Mouse (Mus musculus) activated CD4-positive, CD25-positive, alpha-beta regulatory T cell, adult 4 months (primary cell): ENCODE results near the gene Vps13c. TPM values are rescaled to one million over a fixed set of nuclear protein-coding genes. Genes with fewer than 3 reads are reported as not detected.

Experiments
- ATAC-seq: one replicate; pipeline ENCODE4 v1.8.0; 2017
- polyA plus RNA-seq, 2 experiments: library from polyadenylated mRNA; unstranded; fragments of 100-300 nt; shearing (Covaris generic); gene quantifications; one replicate each; pipeline ENCODE4 v1.2.1; 2017

Gene Vps13c
- polyA plus RNA-seq, 2 experiments from 2014 or later: 16.6 to 17.6 TPM

- no peak for ATAC-seq
Measured at GRCm38 (mm10) chr9:67831359-67832045, 8.7 kb upstream of the Vps13c start.

- ATAC-seq: no peak
Measured at GRCm38 (mm10) chr9:67832046-67832605, 8.1 kb upstream of the Vps13c start, which contains the start of gene C2cd4a. Gene C2cd4a (minus strand): TSS chr9:67832330.

DNA sequence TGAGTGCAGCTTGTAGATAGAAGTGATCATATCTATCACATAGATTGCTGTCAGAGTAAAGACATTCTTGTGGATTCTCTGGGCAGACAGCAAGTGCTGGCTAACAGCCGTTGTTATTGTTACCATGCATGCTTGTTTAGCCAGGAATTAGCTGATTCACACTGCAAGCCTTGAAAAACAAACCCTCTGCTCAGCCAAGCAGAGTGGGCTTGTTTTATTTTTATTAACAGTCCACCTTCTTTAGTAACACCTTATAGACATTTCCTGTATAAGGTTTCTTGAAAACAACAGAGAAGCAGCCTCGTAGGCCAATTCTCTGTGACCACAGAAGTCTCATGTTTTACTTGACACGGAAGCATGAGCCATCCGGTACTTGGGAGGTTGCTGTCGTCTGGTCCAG, 5.7 kb upstream of the Vps13c start:
- no peak for ATAC-seq

- ATAC-seq: no peak
Measured at GRCm38 (mm10) chr9:67837311-67837710, 2.9 kb upstream of the Vps13c start.

DNA sequence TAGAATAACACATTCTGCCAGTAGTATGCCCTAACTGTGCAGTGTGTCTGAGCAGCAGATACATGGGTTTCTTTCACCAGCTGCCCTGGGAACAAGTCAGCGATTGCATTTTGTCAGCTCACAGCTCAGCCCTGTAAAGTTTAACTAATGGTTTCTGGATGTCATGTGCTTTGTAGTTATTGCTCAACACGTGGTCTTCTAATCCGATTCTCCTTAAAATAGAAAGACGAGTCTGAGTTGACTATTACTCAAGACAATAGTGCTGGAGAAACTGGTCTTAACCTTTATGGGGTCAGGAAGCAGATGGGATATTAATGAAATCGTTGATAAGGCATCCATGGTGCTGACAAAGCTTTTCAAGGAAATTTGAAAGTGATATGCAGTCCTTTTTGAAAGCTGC, 2.6 kb downstream of the Vps13c start:
- ATAC-seq: no peak

GRCm38 (mm10) chr9:67845012-67845411, 4.8 kb downstream of the Vps13c start:
- ATAC-seq: no peak

GRCm38 (mm10) chr9:67845648-67846047, 5.5 kb downstream of the Vps13c start:
- ATAC-seq: peak; percentile 77

DNA sequence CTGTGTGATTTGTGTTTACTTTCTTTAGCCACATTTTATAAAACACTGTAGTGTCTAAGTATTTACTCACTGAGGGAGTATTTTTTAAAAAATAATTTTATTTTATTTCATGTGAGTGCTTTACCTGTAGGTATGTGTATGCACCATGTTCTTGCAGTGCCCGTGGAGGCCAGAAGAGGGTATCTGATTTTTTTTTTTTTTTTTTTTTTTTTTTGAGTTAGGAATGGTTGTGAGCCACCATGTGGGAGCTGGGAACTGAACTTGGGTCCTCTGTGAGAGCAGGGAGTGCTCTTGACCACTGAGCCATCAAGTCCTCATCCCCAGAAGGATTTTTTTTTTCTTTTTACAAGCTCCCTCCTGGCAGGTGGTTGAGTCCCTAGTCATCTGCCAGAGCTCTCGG, 5.9 kb downstream of the Vps13c start:
- no peak for ATAC-seq

DNA sequence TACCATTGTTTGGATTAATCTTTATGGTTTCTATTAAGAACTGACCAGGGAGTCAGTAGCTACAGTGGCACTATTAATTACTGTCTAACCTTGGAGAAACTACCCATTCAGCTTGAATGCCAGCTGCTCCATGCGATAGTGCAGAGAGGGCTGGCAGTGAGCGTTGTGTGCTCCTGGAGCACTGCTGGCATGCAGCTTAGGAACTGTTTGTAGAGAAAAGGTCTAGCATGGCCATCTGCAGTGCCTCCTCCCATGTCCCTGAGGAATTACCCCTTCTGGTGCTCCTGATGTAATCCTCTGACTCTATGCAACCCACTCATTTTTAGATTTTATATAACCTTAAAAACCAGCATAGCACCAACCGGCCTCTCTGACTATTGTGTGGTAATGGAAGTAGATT, 7.4 kb downstream of the Vps13c start:
- no peak for ATAC-seq

- ATAC-seq: no peak
Measured at GRCm38 (mm10) chr9:67849397-67849796, 9.2 kb downstream of the Vps13c start.

DNA sequence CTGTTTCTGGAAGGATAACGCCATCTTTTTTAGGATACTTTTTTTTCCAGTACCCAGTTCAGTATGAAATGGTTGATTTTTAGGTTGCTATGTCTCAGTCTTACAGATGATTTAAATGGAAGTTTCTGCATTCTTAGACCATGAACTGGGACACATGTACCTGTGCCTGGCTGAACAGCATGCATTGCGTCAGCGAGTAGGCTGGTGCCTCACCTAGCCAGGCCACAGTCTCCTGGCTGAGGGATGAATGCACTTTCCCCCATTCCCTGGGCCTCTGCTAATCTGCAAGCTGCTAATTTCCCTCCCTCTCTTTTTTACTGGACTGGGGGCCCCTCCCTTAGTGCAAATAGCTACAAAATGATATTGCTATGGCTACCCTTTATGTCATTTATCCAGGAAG, 9.7 kb downstream of the Vps13c start:
- ATAC-seq: no peak

- no peak for ATAC-seq
Measured at GRCm38 (mm10) chr9:67851150-67851549, 11.0 kb downstream of the Vps13c start.

DNA sequence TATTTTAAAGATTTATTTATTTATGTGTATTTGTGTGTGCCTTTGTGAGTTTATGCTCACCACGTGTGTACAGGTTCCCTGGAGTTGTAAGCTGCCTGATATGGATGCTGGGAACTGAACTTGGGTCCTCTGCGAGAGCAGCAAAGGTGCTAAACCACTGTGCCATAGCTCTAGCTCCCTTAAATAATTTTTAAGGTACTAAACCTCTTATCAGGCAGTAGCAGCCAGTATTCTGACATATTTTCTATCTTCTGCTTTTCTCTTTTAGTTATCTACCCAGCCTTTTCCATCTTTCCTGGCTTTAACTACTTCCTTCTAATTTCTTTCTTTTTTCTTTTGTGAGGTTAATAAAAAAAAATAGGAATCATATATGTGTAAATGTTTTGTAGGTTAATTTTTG, 20.1 kb downstream of the Vps13c start:
- no peak for ATAC-seq

- no peak for ATAC-seq
Measured at GRCm38 (mm10) chr9:67863332-67863731, 23.1 kb downstream of the Vps13c start.

DNA sequence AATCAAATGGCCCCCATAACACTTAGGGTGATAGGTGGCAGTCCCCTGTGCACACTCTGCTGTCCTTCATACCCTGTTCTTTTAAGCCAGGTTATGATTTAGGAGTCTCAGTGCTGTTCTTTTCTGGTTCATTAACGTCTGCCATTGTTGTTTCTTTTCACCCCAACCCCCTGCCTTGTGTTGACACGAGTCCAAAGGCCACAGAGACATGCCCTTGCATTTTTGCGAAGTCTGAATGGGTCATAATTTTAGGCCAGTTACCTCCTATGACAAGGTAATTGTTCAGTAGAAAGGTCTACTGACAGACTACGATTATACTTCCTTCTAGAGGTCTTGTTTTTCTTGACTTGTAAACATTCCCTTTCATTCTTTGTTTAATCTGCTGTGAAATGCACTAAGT, 23.8 kb downstream of the Vps13c start:
- no peak for ATAC-seq

GRCm38 (mm10) chr9:67865411-67865810, 25.2 kb downstream of the Vps13c start:
- no peak for ATAC-seq

DNA sequence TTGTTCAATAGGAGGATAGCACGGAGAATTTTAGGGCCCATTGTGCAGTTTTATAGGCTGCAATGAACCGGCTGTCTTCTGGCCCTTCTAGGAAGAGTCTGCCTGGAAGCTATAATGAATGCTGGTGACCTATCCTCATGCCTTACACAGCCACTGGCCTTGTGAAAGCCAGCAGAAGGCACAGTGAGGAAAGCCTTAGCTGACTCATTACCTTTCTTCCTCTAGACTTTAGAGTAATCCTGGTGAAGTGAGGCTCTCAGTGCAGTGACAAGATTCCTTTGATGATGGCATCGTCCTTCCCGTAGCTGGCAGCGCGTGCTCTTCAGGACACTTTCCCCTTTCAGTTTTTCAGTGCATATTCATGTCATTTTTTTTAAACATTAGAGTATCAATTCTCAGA, 27.2 kb downstream of the Vps13c start:
- no peak for ATAC-seq

DNA sequence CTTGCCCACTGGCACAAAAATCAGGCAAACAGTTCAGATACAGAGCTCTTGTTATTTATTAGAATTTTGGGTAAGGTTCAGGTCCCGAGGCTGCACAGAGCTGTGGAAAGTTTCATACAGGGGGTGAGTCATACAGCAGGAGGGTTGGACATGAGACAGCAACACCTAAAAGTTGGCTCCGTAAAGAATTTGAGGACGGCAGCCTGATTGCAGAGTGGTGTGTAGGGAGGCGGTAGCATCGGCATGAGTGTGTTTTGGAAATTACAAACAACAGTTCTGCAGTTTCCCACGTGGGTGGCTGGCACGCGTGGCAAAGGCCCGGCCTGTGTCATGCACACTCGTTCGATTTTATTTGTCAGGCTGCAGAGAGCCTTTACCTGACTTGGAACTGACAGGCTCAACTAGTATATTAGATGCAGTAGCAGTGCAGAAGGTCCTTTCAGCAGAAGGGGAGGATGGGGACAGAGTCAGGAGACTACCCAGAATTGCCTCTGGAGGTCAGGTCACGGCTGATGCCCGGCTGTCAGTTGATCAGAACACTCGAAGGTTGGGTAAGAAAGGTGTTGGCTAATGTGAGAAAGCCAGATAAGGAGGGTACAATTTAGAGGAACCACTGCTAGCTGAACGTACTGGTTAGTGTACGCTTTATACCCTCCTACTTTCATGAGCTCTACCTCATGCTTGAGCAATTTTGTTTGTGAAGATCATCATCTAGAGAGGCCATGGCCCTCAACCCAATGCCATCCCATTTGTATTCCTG, 29.7 kb downstream of the Vps13c start:
- no peak for ATAC-seq

- ATAC-seq: no peak
Measured at GRCm38 (mm10) chr9:67874522-67875222, 34.5 kb downstream of the Vps13c start.

DNA sequence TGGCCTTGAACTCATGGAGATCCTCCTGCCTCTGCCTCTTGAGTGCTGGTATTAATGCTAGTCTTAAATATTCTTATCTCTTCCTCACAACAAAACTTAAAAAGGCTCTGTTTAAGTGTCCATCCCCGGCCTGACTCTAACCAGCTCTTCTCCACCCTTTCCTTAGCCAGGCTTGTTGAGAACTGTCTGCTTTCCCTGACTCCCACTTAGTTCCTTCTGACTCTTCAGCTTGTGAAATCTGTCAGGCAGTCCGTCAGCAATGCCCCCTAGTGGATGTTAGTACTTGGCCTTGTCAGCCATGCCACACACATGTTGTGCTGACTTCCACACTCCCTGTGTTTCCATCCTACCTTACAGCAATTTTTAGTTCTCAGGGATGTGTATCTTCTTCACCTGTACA, 35.1 kb downstream of the Vps13c start:
- ATAC-seq: no peak

DNA sequence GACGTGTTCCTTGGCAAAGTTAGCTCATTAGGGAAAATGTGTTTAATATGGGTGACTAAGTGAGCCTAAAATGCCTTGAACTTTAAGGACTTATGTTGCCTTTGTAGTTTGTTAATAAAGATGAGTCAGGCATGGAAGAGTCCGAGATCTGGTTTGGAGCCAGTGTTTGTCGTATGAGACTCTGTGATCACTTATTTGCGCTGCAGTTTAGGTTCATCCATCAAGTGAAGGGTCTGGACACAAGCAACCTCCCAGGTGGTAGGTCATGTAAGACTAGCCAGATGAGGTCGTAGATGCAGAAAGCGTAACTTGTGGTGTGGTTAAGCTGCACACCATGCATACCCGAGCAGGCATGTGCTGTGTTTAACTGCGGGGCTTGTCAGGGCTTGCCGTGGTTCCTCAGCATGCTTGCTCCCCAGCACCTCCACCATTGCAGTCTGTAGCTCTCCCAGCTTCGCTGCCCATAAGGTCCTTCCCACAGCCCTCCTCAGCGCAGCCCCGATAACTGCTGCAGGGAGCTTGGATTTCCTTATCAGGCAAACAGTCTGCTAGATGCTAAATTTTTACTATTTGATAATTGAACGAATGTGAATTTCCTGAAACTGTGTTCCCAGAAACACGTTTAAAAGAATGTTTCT, 37.0 kb downstream of the Vps13c start:
- ATAC-seq: no peak

GRCm38 (mm10) chr9:67878197-67878769, 38.1 kb downstream of the Vps13c start:
- no peak for ATAC-seq
